Mouse (Mus musculus): ENCODE measurements around the gene Sox5.

DNA sequence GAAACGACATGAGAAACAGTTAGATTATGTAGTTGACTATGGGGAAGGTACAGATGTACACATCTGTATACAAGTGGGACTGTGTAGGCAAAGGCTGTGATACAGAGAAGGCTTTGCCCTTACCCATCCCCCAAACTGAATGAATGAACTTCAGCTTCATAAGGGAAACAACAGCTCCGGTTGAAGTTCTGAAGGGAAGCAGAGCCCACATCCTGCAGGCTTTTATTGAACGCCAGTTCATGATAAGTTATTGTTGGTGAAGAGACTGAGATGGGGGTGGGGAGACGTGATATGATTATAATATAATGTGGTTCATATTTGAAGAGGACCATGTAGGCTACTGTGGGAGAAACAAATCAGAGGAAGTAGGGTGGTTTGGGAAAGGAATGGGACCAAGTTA lies 424.7 kb downstream of the Sox5 start:
- TF ChIP-seq CTCF (IDR thresholded peaks at IDR 0.05): no peak
- no peak for TF ChIP-seq EP300 (IDR thresholded peaks at IDR 0.05; ENCODE audit: insufficient read depth, low read depth, low read length)

Measured in heart, adult 2 months (tissue).